Mouse (Mus musculus) heart, postnatal 14 days (tissue): ENCODE data around the gene Noxo1. TPM values are rescaled to one million over a fixed set of nuclear protein-coding genes. Genes with fewer than 3 reads are reported as not detected.
"Not testable (repeated sequence)": the region's sequence is repeated elsewhere in the genome, so short reads cannot be mapped to it uniquely, and the experiment has no call there.

Source experiments
- DNase-seq, 2 experiments: peaks; one replicate each; pipeline ENCODE4 v3.0.0; 2021 to 2022
- intact Hi-C: fragments of 180-260 bp; cut with DNase I; formaldehyde crosslinking; loops from one replicate; pipeline ENCODE4 v1.15.1; 2025
- long read RNA-seq, 2 experiments: library from polyadenylated mRNA; stranded (forward); transcript quantifications; one replicate each; pipeline ENCODE4 v2.0.0; 2021
- total RNA-seq, 2 experiments: library from RNA; stranded (reverse); gene quantifications; 2 replicates each; pipeline ENCODE4 v1.2.3; 2021

The Noxo1 gene
- total RNA-seq: 1 to 10 TPM in 1 of 2 experiments, under 1 TPM in 1; 0.96 to 1.0 TPM
- long read RNA-seq, experiment 1, partial matches to known transcripts: 0 of 1 reads
- long read RNA-seq, experiment 1, other reads (novel, unspliced or antisense): 0 of 1 reads
- long read RNA-seq, experiment 2, partial matches to known transcripts: 2 of 2 reads
- long read RNA-seq, experiment 2, other reads (novel, unspliced or antisense): 0 of 2 reads

GRCm38 (mm10) chr17:24696011-24696697, at the start of gene Noxo1, which contains the start of gene Gfer:
TSS of gene Noxo1 (plus strand) at chr17:24696234.
TSS of gene Gfer (minus strand) at chr17:24696156.
- intact Hi-C loops: no loop called here
- DNase-seq: peak; percentile 93 to 94

- intact Hi-C loops: no loop called here
- DNase-seq: no peak
Observed at GRCm38 (mm10) chr17:24646381-24646780, 49.7 kb upstream of the Noxo1 start.

- intact Hi-C loops: no loop called here
- peak in 1 of 2 experiments; percentile 19 for DNase-seq
Observed at GRCm38 (mm10) chr17:24647493-24647892, 48.5 kb upstream of the Noxo1 start.

GRCm38 (mm10) chr17:24648731-24649377, 47.2 kb upstream of the Noxo1 start:
- intact Hi-C loops: no loop called here
- DNase-seq: no peak

- intact Hi-C loops: loop anchor here (2.0 to 5.0 kb wide), 2 partner anchors 17 to 32 kb away; partner anchors contain the start of genes Nthl1 and Tsc2
- DNase-seq: peak; percentile 71 to 74
Observed at GRCm38 (mm10) chr17:24649581-24650069, 46.4 kb upstream of the Noxo1 start.

- DNase-seq: peak; percentile 70 to 83
- intact Hi-C loops: loop anchor here (2.0 to 5.0 kb wide), 2 partner anchors 17 to 33 kb away; partner anchors contain the start of genes Nthl1 and Tsc2
Observed at GRCm38 (mm10) chr17:24650070-24650616, 45.9 kb upstream of the Noxo1 start, which contains the start of gene Slc9a3r2. TSS of gene Slc9a3r2 (minus strand) at chr17:24650327.

GRCm38 (mm10) chr17:24650766-24651165, 45.3 kb upstream of the Noxo1 start:
- DNase-seq: no peak
- intact Hi-C loops: loop anchor here (2.0 to 5.0 kb wide), 2 partner anchors 18 to 33 kb away; partner anchors contain the start of genes Nthl1 and Tsc2

GRCm38 (mm10) chr17:24651835-24652234, 44.2 kb upstream of the Noxo1 start:
- no peak for DNase-seq
- intact Hi-C loops: loop anchor here (2.0 to 5.0 kb wide), 2 partner anchors 19 to 35 kb away; partner anchors contain the start of genes Nthl1 and Tsc2

- intact Hi-C loops: loop anchor here (1.0 to 5.0 kb wide), 3 partner anchors 26 to 115 kb away; no protein-coding TSS in a partner anchor
- peak; percentile 80 to 88 for DNase-seq
Observed at GRCm38 (mm10) chr17:24653967-24654710, 41.9 kb upstream of the Noxo1 start.

- intact Hi-C loops: loop anchor here (1.0 to 5.0 kb wide), 3 partner anchors 27 to 116 kb away; no protein-coding TSS in a partner anchor
- DNase-seq: no peak
Observed at GRCm38 (mm10) chr17:24654969-24655368, 41.1 kb upstream of the Noxo1 start.

- intact Hi-C loops: no loop called here
- peak; percentile 23 to 34 for DNase-seq
Observed at GRCm38 (mm10) chr17:24658017-24658758, 37.8 kb upstream of the Noxo1 start, which contains the start of gene Npw. TSS of gene Npw (minus strand) at chr17:24658457.

- DNase-seq, intact Hi-C loops: not testable (repeated sequence)
Observed at GRCm38 (mm10) chr17:24667011-24667410, 29.0 kb upstream of the Noxo1 start.

GRCm38 (mm10) chr17:24667416-24667815, 28.6 kb upstream of the Noxo1 start:
- peak; percentile 53 to 63 for DNase-seq
- intact Hi-C loops: no loop called here

GRCm38 (mm10) chr17:24669214-24669544, 26.9 kb upstream of the Noxo1 start:
- intact Hi-C loops, DNase-seq: not testable (repeated sequence)

GRCm38 (mm10) chr17:24669545-24670245, 26.3 kb upstream of the Noxo1 start, which contains the start of gene Zfp598:
TSS of gene Zfp598 (plus strand) at chr17:24669687.
- peak; percentile 98 to 99 for DNase-seq
- intact Hi-C loops: loop anchor here (2.0 kb wide), 1 partner anchor 23 kb away; no protein-coding TSS in a partner anchor

- intact Hi-C loops: loop anchor here (2.0 kb wide), 1 partner anchor 22 kb away; no protein-coding TSS in a partner anchor
- DNase-seq: no peak
Observed at GRCm38 (mm10) chr17:24670246-24670844, 25.7 kb upstream of the Noxo1 start.

- intact Hi-C loops: loop anchor here (2.0 kb wide), 1 partner anchor 21 kb away; no protein-coding TSS in a partner anchor
- DNase-seq: no peak
Observed at GRCm38 (mm10) chr17:24671346-24671745, 24.7 kb upstream of the Noxo1 start.
